Mouse (Mus musculus) erythroid progenitor cell, adult 5-6 weeks (primary cell): ENCODE results near the gene Exoc6b. TPM values are rescaled to one million over a fixed set of nuclear protein-coding genes. Genes with fewer than 3 reads are reported as not detected.
A peak's percentile ranks its signal among the peaks of the same experiment; 100 is the strongest.

Source experiments
- ATAC-seq: replicated peaks from 2 replicates; pipeline ENCODE4 v1.8.0; 2016; ENCODE audit warnings: moderate number of reproducible peaks, mild to moderate bottlenecking, moderate TSS enrichment, inconsistent platforms; ENCODE audit not compliant: poor library complexity, low FRiP score, severe bottlenecking
- total RNA-seq, 2 experiments: library from RNA; stranded (forward) in 1 of 2; stranded (reverse) in 1 of 2; fragments of 150-400 nt in 1 of 2; fragments of 186-747, 209-891 nt in 1 of 2; gene quantifications; 2 replicates each; pipeline versions ENCODE4 v1.2.3 to v1.2.4; 2015 to 2017; ENCODE audit warnings: low replicate concordance in 2 of 2

The Exoc6b gene
- total RNA-seq, 2 experiments from 2014 or later: 0.83 to 0.84 TPM

DNA sequence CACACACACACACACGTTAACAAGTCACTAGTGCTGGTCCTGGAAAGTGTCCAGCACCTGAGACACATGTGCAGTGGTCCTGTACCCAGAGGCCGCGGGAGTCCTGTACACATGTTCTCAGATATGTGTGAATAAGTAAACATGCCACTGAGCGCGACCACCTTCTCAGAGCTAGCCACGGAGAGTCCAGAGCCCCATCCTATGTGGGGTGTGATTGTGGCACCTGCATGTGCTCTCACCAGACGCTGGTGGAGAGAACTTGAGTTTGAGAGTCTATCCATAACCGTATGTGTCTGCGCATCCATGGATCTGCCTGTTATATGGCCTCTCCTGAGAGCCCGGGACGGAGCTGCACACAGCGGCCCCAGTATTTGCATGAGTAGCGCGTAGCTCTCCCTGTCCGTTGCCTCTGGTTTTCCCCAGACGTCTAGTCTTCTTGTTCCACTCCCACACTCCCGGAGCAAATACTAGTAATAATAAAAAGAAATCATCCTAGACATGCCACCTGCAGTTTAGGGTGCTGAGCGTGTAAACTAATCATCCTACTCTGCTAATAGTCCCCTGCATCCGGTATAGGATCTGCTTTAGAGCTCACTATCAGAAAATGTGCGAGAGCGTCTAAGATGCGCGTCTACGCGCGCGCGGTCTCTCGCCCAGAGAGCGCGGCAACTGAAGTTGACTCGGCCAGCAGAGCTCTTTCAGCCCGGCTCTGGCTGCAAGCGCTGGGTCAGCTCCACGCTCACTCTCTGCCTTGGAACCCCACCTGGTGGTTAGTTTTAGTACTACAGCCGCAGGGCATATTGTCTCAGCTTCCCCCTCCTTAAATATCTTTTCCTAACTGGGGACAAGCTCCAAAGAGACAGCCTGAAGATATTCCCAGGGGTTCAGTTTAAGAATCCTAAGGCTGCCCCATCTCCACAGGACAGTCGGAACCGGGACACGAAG is 479.3 kb downstream of the Exoc6b start:
- ATAC-seq: peak; percentile 51; the same call in 1 of the 2 replicates

DNA sequence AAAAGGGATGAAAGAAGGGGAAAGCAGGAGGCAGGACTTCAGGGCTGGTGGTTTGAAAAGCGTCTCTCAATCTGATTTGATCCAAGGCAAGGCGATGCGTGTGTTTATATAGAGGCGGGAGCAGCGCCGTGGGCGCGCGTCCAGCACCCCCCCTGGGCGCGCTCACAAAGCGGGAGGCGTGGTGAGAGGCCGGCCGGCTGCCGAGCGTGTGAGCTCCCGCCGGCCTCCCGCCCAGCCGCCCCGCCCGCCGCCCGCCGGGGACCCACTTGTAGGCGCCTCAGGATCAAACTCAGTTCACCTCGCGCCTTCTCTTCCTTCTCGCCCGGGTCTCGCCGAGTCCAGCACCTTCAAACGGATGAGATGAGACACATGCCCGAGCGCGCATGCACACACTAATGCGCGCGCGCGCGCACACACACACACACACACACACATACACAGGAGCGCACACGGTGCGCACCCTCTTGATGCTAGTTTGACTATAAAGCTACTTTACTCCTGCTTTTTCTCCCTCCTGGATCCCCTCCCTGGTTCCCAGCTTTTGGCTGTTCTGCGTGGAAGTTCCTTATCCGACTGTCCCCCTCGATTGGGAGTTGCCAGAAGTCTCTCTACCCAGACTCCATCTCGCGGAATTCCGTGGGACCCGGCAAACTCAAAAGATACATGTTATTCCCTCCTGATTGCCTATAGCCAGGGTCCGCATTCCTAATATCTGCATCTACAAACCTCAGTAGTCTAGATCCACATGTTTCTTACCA is 480.2 kb downstream of the Exoc6b start:
- no peak for ATAC-seq

DNA sequence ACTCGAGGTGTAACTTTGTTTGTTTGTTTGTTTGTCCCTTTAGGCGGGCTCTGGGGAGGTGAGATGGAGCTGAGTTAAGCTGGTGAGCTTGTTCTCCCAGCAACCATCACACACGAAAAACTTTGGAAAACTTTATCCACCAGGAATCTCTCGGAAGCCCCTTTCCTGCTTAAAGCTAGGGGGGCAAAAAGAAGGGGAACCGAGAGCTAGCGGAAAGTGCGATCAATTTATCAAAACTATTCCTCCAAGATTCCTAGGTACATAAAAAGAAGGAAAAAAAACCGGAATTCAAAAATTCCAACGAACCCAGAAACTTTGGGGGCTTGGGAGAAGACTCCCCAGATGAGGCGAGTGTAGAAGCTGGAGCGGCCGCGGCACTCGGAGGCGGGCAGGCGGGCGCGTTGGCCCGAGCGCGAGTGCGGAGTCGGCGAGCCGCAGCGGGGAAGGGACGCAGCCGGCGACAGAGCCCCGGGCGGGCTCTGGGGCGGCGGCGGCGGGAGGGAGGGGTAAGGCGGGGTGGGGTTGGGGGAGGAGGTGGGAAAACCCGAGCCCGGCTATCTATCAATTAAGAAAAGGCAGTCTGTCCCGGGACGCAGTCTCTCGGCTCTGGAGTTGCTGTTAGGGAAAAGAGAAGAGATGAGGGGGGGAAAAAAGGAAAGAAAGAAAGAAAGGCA is 481.0 kb downstream of the Exoc6b start:
- no peak for ATAC-seq

DNA sequence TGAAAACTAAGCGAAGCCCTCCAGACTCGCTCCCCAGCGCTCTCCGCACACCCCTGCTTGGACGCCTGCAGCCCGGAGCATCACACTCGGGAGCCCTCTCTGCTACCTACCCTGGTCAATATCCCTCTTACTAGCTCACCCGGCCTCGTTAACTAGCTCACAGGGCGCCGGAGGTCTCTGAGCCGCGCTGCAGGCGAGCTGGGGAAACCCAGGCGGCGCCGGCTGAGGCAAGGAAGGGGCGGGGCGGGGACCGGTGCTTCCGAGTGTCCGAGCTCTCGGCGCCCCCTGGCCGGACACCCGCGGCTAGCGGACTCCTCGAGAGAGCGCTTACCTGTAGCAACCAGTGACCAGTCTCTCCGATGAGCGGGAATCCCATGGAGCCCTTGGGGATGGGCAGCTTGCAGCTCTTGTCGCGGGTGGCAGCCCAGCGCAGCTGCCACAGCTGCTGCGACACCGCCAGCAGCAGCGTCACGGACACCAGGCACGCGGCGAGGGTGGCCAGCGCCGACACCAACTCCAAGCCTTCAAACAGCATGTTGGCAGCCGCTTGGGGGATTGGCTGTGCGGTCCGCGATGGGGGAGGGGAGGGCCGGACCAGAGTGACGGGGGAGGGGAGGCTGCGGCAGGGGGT is 481.7 kb downstream of the Exoc6b start:
- ATAC-seq: no peak

DNA sequence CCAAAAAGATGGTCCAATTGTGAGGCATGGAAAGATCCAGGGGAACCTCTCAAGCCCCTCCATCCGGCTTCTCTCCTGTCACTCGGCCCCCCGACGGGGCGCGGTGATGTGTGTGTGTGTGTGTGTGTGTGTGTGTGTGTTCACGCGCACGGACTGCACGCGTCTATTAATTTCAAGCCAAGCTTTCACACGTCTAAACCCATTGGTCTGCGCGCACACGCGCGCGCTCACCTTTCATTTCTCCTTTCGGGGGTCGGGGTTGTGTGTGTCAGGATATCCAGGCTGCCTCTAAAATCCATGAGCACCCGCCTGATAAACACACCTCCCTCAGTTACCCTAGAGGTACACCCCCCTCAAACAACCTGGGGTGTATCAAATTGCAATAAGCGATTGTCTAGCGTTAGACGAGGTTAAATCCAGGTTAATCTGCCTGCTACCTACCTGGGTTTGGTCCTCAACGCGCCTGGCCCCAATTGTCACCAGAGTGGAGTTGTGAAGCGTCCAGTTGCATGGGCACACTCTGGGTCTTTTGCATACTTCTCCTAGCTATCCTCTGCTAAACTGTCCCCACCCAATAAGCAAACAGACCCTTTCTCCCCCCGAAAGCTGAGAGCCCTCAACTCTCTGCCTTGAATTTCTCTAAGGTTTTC is 482.6 kb downstream of the Exoc6b start:
- no peak for ATAC-seq

DNA sequence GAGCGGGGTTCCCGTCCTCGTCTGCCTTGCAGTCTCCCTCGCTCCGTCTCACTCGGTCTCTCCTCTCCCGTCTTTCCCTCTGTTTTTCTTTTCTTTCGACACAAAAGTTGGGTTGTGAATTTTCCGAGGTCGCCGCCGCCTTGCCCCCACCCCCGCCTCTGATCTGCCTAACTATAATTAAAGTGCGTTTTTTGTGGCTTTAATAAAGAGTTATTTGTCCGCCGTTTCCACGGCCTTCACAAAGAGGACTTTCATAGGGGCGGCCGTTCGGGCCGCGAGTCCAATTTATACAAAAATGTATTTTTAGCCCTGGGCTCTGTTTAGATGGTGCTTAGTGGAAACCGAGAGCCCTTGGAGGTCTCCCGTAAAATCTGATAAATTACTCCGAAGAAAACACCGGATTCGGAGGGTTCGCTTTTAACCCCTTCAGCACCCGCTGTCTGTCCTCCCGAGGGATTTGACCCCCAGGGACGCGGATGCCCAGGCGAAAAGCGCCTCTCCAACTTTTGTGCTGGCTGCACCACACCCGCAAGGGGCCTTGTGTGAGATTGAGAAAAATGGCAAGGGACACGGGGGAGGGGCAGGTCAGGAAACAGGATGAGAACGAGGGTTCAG is 483.5 kb downstream of the Exoc6b start:
- no peak for ATAC-seq

DNA sequence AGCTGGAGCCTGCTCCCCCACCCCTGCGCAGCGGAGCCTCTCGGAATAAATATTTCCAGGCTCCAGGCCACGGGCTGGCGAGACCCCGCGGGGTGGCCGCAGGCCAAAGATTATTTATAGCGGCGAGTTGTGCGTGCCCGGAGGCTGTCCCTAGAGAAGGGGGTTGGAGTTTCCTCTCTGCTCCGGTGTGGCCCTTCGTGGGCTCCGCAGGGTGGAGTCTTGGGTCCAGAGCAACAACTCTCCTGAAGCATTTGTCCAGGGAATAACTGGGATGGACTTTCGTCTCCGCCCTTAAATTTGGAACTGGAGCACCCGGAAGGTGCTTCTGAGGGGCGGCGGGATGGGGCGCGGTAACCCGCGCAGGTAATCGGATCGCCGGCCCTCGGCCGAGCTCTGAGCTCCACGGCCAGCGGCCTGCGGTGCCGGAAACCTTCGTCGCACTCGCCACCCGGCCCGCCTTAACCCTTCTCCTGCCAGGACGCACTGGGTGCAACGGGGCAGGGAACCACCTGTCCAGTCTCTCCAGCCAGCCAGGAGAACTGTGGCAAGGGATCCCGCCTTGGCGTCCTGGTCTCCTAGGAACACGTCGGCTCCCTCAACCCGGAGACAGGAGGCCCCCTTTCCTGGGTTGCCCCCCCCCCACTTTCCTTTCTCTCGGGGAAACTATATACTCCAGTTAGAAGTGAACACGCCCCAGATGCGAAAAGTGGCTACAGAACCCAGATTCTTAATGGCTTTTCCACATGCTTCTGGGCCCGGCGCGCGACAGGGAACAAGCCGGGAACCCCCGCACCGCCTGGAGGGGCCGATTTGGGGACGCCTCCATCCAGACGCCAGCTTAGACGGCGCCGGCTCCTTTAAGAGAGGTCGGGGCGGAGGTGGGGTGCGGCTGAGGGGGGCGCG is 484.3 kb downstream of the Exoc6b start:
- no peak for ATAC-seq

DNA sequence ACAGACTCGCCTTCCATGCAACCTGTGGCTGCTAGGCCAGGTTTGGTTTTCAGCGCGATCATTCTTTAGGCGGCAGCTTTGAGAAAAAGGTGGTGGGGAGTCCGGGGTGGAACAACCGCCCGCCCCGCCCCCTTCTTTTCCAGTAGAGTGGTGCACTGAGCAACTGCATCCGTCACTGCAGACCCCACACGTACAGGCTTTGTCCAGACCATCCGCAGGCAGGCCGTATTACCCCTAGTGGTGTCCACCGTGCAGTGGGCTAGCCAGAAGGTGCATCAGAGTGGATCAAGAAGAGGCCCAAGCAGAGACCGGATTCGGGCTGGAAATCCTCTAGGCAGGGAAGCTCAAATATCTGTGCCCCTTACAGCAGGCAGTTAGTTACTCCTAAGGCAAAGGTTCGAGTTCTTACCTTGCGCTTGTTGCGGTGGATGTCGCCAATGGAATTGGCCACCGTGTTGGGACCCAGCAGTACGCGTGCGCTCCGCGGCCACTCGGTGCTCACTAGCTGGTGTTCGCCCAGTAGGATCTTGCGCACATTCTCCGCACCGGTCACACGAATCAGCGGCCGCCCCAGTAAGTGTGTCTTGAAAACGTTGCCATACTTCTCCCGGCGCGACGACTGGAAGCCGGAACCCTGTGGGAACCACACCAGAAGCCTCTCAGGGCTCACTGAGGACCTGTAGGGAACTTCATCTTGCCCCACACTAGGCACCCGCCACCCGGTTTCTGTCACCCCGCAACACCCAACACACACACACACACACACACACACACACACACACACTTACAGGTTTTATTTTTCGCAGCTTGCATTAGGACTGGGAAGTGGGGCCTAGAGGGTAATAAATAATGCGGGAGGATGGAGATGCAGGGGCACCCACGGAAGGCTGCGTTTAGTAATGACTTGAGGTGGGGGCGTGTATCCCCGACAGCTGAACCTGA is 485.2 kb downstream of the Exoc6b start:
- no peak for ATAC-seq

DNA sequence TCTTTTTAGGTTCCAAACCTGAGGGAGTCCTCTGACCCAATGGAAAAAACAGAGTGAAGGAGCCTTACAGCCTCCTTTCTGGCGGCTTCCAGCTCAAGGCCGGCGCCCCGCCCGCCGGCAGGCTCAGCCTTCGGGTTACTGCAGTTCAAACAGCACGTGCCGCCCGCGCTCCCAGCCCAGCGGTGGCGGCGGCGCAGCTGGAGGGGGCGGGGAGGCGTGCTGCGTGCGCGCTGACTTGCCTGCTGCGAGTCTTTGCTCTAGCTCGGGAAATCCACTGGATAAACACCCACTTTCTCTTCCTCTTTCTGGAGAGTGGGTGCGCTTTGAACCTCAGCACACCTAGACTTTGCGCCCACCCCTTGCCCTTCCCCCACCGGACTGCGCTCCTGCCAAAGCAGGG is 485.9 kb downstream of the Exoc6b start:
- ATAC-seq: no peak

DNA sequence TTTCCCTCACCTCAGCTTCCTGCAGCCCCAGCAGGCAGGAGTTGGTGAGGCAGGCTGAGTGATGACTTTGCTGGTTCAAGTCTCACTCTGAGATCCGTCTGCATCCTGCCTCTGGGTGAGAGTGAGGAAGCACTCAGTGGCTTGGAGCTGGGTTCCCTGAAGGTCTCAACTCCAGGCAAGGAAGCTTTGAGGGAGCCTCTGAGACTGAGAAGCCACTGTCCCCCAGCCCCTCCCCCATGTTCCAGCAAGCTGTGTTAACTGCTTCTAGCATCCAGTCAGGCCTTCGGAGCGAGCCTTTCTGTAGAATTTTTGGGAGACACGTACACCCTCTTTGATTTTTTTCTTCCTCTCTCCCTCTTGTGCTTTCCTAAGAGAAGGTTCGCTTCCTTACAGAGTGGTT is 486.5 kb downstream of the Exoc6b start:
- ATAC-seq: no peak

DNA sequence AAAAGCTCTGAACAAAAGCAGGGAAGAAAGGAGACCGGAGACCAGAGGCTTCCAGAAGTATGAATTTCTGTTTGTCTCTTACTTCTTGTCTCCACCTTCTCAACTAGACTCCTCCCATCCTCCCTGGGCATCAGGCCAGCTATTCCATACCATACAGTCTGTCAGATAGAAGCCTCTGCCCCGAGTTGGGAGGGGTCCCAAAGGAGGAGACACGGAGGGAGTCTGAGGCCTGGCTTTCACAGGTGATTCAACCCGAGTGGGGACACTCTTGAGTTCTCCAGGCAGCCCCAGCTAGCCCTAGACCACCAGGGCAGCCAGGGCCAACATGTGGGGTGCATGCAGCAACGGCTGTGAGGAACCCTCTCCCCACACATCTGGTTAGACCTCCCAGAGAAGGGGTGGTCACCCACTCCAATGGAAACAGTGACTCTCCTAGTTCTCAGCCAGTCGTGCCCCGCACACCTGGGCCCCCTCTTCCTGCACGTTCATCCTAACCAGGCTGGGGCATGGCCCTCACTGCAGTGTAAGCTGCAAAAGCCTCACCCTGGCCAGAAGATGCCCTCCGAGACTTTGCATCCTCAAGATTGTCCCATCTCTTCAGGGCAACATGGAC is 487.4 kb downstream of the Exoc6b start:
- ATAC-seq: no peak

DNA sequence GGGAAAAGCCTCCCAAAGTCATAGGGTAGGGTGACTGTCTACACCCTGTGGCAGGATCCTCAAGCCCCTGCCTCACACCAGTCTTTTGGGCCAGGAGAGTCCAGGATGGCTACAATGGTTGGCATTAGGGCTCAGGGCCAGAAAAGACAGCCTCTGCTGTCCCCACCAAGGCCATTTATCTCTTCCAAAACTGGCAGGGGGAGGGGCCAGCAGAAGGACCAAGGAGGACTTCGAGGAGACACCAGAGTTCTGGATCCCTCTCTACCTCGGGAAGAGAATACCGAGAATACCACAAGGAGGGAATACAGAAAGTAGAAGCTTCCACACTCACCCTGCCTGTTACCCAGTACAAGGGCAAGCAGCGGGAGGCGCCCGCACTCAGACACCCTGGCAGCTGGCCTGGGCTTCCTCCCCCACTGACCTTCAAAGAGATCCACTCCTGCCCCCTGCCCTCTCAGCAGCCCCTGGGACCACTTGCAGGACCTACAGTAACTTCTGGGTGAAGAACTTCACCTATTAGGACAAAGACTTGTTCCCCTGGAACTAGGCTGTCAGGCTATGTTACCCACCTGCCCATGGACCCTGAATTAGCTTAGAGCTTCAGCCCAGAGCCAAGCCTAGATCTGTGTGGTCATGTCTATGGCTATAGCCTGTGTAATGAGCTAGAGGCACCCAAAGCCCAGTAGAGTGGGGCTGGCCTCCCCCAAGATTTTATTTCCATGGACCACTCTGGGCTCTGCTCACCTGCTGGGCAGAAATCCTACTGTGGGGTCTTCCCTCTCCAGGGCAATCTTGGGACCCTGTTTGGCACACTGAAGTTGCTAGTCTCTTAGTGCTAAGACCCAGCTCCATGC is 488.1 kb downstream of the Exoc6b start:
- ATAC-seq: no peak

DNA sequence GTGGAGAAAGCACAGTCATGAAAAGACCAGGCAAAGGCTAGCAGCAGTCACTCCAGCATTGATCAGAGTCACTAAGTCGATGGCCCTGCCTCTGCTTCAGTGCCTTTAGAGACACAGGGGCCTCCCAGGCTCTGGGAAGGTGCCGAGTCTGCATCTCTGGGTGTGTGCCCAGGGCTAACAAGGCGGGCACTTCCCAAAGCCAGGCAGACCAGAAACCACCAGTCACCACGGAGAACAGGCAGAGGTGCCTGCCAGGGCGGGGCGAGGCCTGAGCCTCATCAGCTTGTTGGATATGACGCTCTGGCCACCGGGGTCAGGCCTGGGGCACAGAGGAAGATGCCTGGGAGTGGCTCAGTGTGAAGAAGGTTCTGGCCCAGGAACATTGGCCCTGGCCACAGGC is 489.8 kb downstream of the Exoc6b start:
- no peak for ATAC-seq

DNA sequence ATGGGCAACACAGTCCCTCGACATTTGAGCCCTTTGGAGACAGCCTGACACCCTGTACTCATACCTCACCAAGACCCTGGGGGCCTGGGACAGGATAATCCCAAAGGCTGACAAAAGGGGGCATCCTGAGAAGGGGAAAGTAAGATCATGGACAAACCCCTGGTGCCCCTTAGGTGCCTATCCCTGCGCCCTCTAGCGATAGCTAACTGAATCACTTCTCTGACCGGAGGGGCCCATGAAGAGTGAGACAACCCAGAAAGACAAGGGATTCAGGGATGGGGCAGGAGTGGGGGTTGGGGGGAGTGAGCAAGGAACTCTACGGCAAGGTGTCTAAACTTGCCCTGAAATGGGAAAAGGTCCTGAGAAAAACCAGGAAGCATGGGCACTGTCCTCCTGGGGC is 490.4 kb downstream of the Exoc6b start:
- ATAC-seq: no peak

DNA sequence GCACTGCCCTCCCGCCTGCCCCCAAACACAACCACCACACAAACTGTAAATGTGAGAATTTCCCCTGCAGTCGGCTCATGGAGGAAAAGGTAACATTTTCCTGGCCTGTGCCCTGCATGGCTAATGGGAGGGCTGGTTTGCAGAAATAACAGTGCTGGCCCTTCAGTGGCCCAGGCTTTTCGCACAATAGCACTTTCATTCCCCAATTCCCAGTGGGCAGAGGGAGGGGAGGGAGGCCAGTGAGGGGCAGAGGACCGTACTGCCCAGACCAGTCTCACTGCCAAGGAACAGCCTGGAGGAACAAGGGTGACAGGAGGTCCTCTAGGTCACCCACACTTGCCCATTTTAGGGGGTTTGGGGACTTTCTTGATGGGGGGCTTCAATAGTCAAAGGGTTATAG is 491.4 kb downstream of the Exoc6b start:
- ATAC-seq: no peak
